8 mouse cellular contexts compared by ENCODE assay signal in genomic region chr13:114923331-114923730, GRCm38 (mm10). TPM values are rescaled to one million over a fixed set of nuclear protein-coding genes. Genes with fewer than 3 reads are reported as not detected.
DNase-seq lines count a peak whose midpoint lies in the region; ATAC-seq and TF ChIP-seq lines count a peak whose summit lies in the region.

No protein-coding gene starts in this region.

- peak; percentile 74 for DNase-seq in MN1 (ENCODE audit: low spot score)
- peak; percentile 25 for DNase-seq in Muller cell, postnatal 12 days (ENCODE audit: inconsistent ontology term)
- peak; percentile 70 for DNase-seq in hindbrain, embryonic 14.5 days (ENCODE audit: low spot score)
- no peak for DNase-seq in liver, embryonic 13.5 days
- no peak for DNase-seq in frontal cortex, postnatal 36 days (ENCODE audit: low spot score in 2 of 2)
- no peak for DNase-seq in left cerebral cortex, postnatal 10 days (ENCODE audit: extremely low spot score in 1 of 2, low spot score in 2 of 2)
- DNase-seq in B cell, adult 2 months, result no peak
- no peak for DNase-seq in left cerebral cortex, adult 2 months (ENCODE audit: extremely low spot score in 1 of 2, low spot score in 2 of 2)

- 0 out of 2 replicates have a peak, but pooled peaks cover 5% of the 10 kb centered on the region for H3K4me1 ChIP-seq in hindbrain, embryonic 14.5 days (replicated peaks; ENCODE audit: control insufficient read depth, insufficient read depth, low read length)
- H3K4me1 ChIP-seq in liver, embryonic 13.5 days (replicated peaks), result peaks cover 5% of the 10 kb centered on the region; the same call in 1 of the 2 replicates

- H3K9ac ChIP-seq in hindbrain, embryonic 14.5 days, result no peak overlapping the region
- H3K9ac ChIP-seq in liver, embryonic 13.5 days, result no peak overlapping the region

- TF ChIP-seq CTCF in left cerebral cortex, adult 2 months (IDR thresholded peaks at IDR 0.05), result no peak

- H3K36me3 ChIP-seq in hindbrain, embryonic 14.5 days (replicated peaks; ENCODE audit: control insufficient read depth, insufficient read depth), result no peaks in the 10 kb centered on the region
- H3K36me3 ChIP-seq in liver, embryonic 13.5 days, result no peaks in the 10 kb centered on the region

- H3K4me2 ChIP-seq in hindbrain, embryonic 14.5 days (replicated peaks), result peak overlapping the region; percentile 18
- no peak overlapping the region for H3K4me2 ChIP-seq in liver, embryonic 13.5 days

- intact Hi-C loops in left cerebral cortex, postnatal 10 days (cut with DNase I), result no loop called here
- intact Hi-C loops in left cerebral cortex, adult 2 months (cut with DNase I), result no loop called here

- peak; percentile 92 for ATAC-seq in hindbrain, embryonic 14.5 days (ENCODE audit: low FRiP score)
- ATAC-seq in liver, embryonic 13.5 days (ENCODE audit: low read depth), result peak; percentile 69

- no peak overlapping the region for H3K4me3 ChIP-seq in hindbrain, embryonic 14.5 days (replicated peaks; ENCODE audit: low read length)
- no peak overlapping the region for H3K4me3 ChIP-seq in liver, embryonic 13.5 days (replicated peaks)
- no peak overlapping the region for H3K4me3 ChIP-seq in left cerebral cortex, adult 2 months

- no peaks in the 10 kb centered on the region for H3K27me3 ChIP-seq in hindbrain, embryonic 14.5 days (ENCODE audit: control insufficient read depth, insufficient read depth, low read length)
- H3K27me3 ChIP-seq in liver, embryonic 13.5 days, result no peaks in the 10 kb centered on the region

- peaks cover 5% of the 10 kb centered on the region; the same call in 1 of the 2 replicates for H3K9me3 ChIP-seq in hindbrain, embryonic 14.5 days (ENCODE audit: control insufficient read depth, low read length)
- H3K9me3 ChIP-seq in liver, embryonic 13.5 days (replicated peaks), result no peaks in the 10 kb centered on the region

- 9% methylated on average over 9 of the region's 9 CpGs for WGBS in hindbrain, embryonic 14.5 days
- WGBS in liver, embryonic 13.5 days (ENCODE audit: insufficient replicate concordance), result 66% methylated on average over 9 of the region's 9 CpGs

- peak overlapping the region; percentile 46; the same call in 1 of the 2 replicates for H3K27ac ChIP-seq in hindbrain, embryonic 14.5 days
- H3K27ac ChIP-seq in liver, embryonic 13.5 days, result no peak overlapping the region
- no peak overlapping the region for H3K27ac ChIP-seq in left cerebral cortex, adult 2 months

RNA-seq across cellular contexts. Expression of gene Itga2, which starts 8.6 kb away (rescaled TPM):
- polyA plus RNA-seq in hindbrain, embryonic 14.5 days (2014; fragmentation: Nextera tagmentation; extraction: Ambion mirVana), result 1.9 and 2.2 TPM in 2 replicates
- polyA plus RNA-seq in liver, embryonic 13.5 days (2015; fragmentation: Nextera tagmentation; extraction: Ambion mirVana), result 0.76 and 0.82 TPM in 2 replicates
- under 1 TPM; 0.32 to 0.58 TPM for total RNA-seq in left cerebral cortex, postnatal 10 days (2021)
- under 1 TPM in 1 of 2 experiments, not detected in 1; 0.05 TPM for total RNA-seq in left cerebral cortex, adult 2 months (2021)

Comparison
In these comparisons a context has a peak if more than half of its experiments do, and no peak if none do; other contexts are left out.
1. DNase-seq: peak in MN1 (single experiment), Muller cell, postnatal 12 days (single experiment) and hindbrain, embryonic 14.5 days (single experiment); none in liver, embryonic 13.5 days (single experiment), frontal cortex, postnatal 36 days (0 of 2), left cerebral cortex, postnatal 10 days (0 of 2), B cell, adult 2 months (0 of 2) and left cerebral cortex, adult 2 months (0 of 2).